Mouse (Mus musculus): Measurements from ENCODE around the gene Rexo5. TPM values are rescaled to one million over a fixed set of nuclear protein-coding genes. Genes with fewer than 3 reads are reported as not detected.

Gene Rexo5
- polyA plus RNA-seq, 1 experiment, result 2.2 TPM

GRCm38 (mm10) chr7:119762166-119762697 lies 31.6 kb upstream of the Rexo5 start:
- 46% methylated on average over 4 of the region's 4 CpGs for WGBS

GRCm38 (mm10) chr7:119764377-119764776 lies 29.4 kb upstream of the Rexo5 start:
- Histone ChIP-seq H3K36me3 (ENCODE audit: control insufficient read depth, insufficient read depth, low read length) (no peaks in the 10 kb centered on the region; the same call in 1 of the 2 replicates), H3K4me1 (ENCODE audit: control insufficient read depth, insufficient read depth, low read length) (no peaks in the 10 kb centered on the region; the same call in 1 of the 2 replicates), H3K27ac (ENCODE audit: insufficient read depth, low read depth, low read length) (no peak overlapping the region), H3K4me3 (ENCODE audit: insufficient read depth, low read depth, low read length) (no peak overlapping the region), H3K27me3 (replicated peaks; ENCODE audit: control insufficient read depth, insufficient read depth, low read length) (no peaks in the 10 kb centered on the region)
- no peak for TF ChIP-seq POLR2A (IDR thresholded peaks at IDR 0.05; ENCODE audit: low read depth, low read length)
- TF ChIP-seq CTCF (conservative IDR thresholded peaks at IDR 0.05; ENCODE audit: insufficient read depth, insufficient read length, low read depth, low read length), result no peak
- 70% methylated on average over 3 of the region's 3 CpGs for WGBS
- no peak for DNase-seq

More at GRCm38 (mm10) chr7:119762166-119762697, 31.6 kb upstream of the Rexo5 start:
- Histone ChIP-seq H3K27me3 (replicated peaks; ENCODE audit: control insufficient read depth, insufficient read depth, low read length) (no peaks in the 10 kb centered on the region), H3K27ac (ENCODE audit: insufficient read depth, low read depth, low read length) (no peak overlapping the region), H3K4me3 (ENCODE audit: insufficient read depth, low read depth, low read length) (peak overlapping the region; percentile 26), H3K4me1 (ENCODE audit: control insufficient read depth, insufficient read depth, low read length) (no peaks in the 10 kb centered on the region; the same call in 1 of the 2 replicates), H3K36me3 (ENCODE audit: control insufficient read depth, insufficient read depth, low read length) (no peaks in the 10 kb centered on the region; the same call in 1 of the 2 replicates)
- DNase-seq, result no peak
- no peak for TF ChIP-seq CTCF (conservative IDR thresholded peaks at IDR 0.05; ENCODE audit: insufficient read depth, insufficient read length, low read depth, low read length)
- no peak for TF ChIP-seq POLR2A (IDR thresholded peaks at IDR 0.05; ENCODE audit: low read depth, low read length)

GRCm38 (mm10) chr7:119766996-119767395 lies 26.8 kb upstream of the Rexo5 start:
- DNase-seq, result peak; percentile 59
- WGBS, result 37% methylated on average over 6 of the region's 6 CpGs
- Histone ChIP-seq H3K36me3 (ENCODE audit: control insufficient read depth, insufficient read depth, low read length) (no peaks in the 10 kb centered on the region; the same call in 1 of the 2 replicates), H3K4me1 (ENCODE audit: control insufficient read depth, insufficient read depth, low read length) (no peaks in the 10 kb centered on the region; the same call in 1 of the 2 replicates), H3K27me3 (replicated peaks; ENCODE audit: control insufficient read depth, insufficient read depth, low read length) (no peaks in the 10 kb centered on the region), H3K27ac (ENCODE audit: insufficient read depth, low read depth, low read length) (peak overlapping the region; percentile 28), H3K4me3 (ENCODE audit: insufficient read depth, low read depth, low read length) (no peak overlapping the region)
- TF ChIP-seq POLR2A (IDR thresholded peaks at IDR 0.05; ENCODE audit: low read depth, low read length), result no peak
- TF ChIP-seq CTCF (conservative IDR thresholded peaks at IDR 0.05; ENCODE audit: insufficient read depth, insufficient read length, low read depth, low read length), result no peak

GRCm38 (mm10) chr7:119769895-119770294 lies 23.9 kb upstream of the Rexo5 start:
- Histone ChIP-seq H3K4me1 (ENCODE audit: control insufficient read depth, insufficient read depth, low read length) (no peaks in the 10 kb centered on the region; the same call in 1 of the 2 replicates), H3K27ac (ENCODE audit: insufficient read depth, low read depth, low read length) (no peak overlapping the region), H3K36me3 (ENCODE audit: control insufficient read depth, insufficient read depth, low read length) (no peaks in the 10 kb centered on the region; the same call in 1 of the 2 replicates), H3K27me3 (replicated peaks; ENCODE audit: control insufficient read depth, insufficient read depth, low read length) (no peaks in the 10 kb centered on the region), H3K4me3 (ENCODE audit: insufficient read depth, low read depth, low read length) (no peak overlapping the region)
- DNase-seq, result no peak
- TF ChIP-seq CTCF (conservative IDR thresholded peaks at IDR 0.05; ENCODE audit: insufficient read depth, insufficient read length, low read depth, low read length) (no peak), POLR2A (IDR thresholded peaks at IDR 0.05; ENCODE audit: low read depth, low read length) (no peak)
- 93% methylated on average over 8 of the region's 8 CpGs for WGBS

GRCm38 (mm10) chr7:119783453-119783852 lies 10.4 kb upstream of the Rexo5 start:
- peak; percentile 57 for TF ChIP-seq CTCF (conservative IDR thresholded peaks at IDR 0.05; ENCODE audit: insufficient read depth, insufficient read length, low read depth, low read length)
- no peak for TF ChIP-seq POLR2A (IDR thresholded peaks at IDR 0.05; ENCODE audit: low read depth, low read length)
- Histone ChIP-seq H3K4me1 (ENCODE audit: control insufficient read depth, insufficient read depth, low read length) (no peaks in the 10 kb centered on the region), H3K4me3 (ENCODE audit: insufficient read depth, low read depth, low read length) (no peak overlapping the region), H3K27ac (ENCODE audit: insufficient read depth, low read depth, low read length) (no peak overlapping the region), H3K27me3 (replicated peaks; ENCODE audit: control insufficient read depth, insufficient read depth, low read length) (no peaks in the 10 kb centered on the region), H3K36me3 (ENCODE audit: control insufficient read depth, insufficient read depth, low read length) (peaks cover 2% of the 10 kb centered on the region)
- WGBS, result 78% methylated on average over 2 of the region's 2 CpGs
- peak; percentile 27 for DNase-seq

GRCm38 (mm10) chr7:119784908-119785307 lies 8.9 kb upstream of the Rexo5 start:
- peaks cover 2% of the 10 kb centered on the region for H3K36me3 ChIP-seq (ENCODE audit: control insufficient read depth, insufficient read depth, low read length)
- no peaks in the 10 kb centered on the region for H3K4me1 ChIP-seq (ENCODE audit: control insufficient read depth, insufficient read depth, low read length)
- no peak for DNase-seq
- no peak overlapping the region for H3K27ac ChIP-seq (ENCODE audit: insufficient read depth, low read depth, low read length)
- H3K27me3 ChIP-seq (replicated peaks; ENCODE audit: control insufficient read depth, insufficient read depth, low read length), result no peaks in the 10 kb centered on the region
- H3K4me3 ChIP-seq (ENCODE audit: insufficient read depth, low read depth, low read length), result no peak overlapping the region
- TF ChIP-seq POLR2A (IDR thresholded peaks at IDR 0.05; ENCODE audit: low read depth, low read length) (no peak), CTCF (conservative IDR thresholded peaks at IDR 0.05; ENCODE audit: insufficient read depth, insufficient read length, low read depth, low read length) (no peak)
- WGBS, result 93% methylated on average over 5 of the region's 5 CpGs

- 79% methylated on average over 3 of the region's 3 CpGs for WGBS
- H3K4me1 ChIP-seq (ENCODE audit: control insufficient read depth, insufficient read depth, low read length), result no peaks in the 10 kb centered on the region
- H3K4me3 ChIP-seq (ENCODE audit: insufficient read depth, low read depth, low read length), result no peak overlapping the region
- H3K27ac ChIP-seq (ENCODE audit: insufficient read depth, low read depth, low read length), result no peak overlapping the region
- TF ChIP-seq CTCF (conservative IDR thresholded peaks at IDR 0.05; ENCODE audit: insufficient read depth, insufficient read length, low read depth, low read length) (no peak), POLR2A (IDR thresholded peaks at IDR 0.05; ENCODE audit: low read depth, low read length) (no peak)
- DNase-seq, result no peak
- peaks cover 1% of the 10 kb centered on the region for H3K36me3 ChIP-seq (ENCODE audit: control insufficient read depth, insufficient read depth, low read length)
- H3K27me3 ChIP-seq (replicated peaks; ENCODE audit: control insufficient read depth, insufficient read depth, low read length), result no peaks in the 10 kb centered on the region
These were observed 4.8 kb upstream of the Rexo5 start for GRCm38 (mm10) chr7:119789024-119789423.

All from kidney, adult 2 months (tissue).